Mouse (Mus musculus) G1E (cell line): ENCODE results near the gene Rom1. TPM values are rescaled to one million over a fixed set of nuclear protein-coding genes. Genes with fewer than 3 reads are reported as not detected.

Source experiments
- ATAC-seq: 2 replicates; pipeline ENCODE4 v1.8.0; 2016; ENCODE audit warnings: mild to moderate bottlenecking; ENCODE audit not compliant: insufficient number of reproducible peaks, poor library complexity, low FRiP score, severe bottlenecking; ENCODE audit errors: extremely low read depth
- DNase-seq: peaks from one replicate; pipeline ENCODE4 v3.0.0; 2012; ENCODE audit warnings: low spot score
- H3K27me3 ChIP-seq: 2 replicates; pipeline ENCODE4 v1.6.1; 2012; ENCODE audit warnings: mild to moderate bottlenecking, low read length, inconsistent platforms; ENCODE audit not compliant: insufficient read depth
- H3K36me3 ChIP-seq: replicated peaks from 2 replicates; pipeline ENCODE3; 2012; ENCODE audit warnings: mild to moderate bottlenecking, inconsistent platforms
- H3K4me1 ChIP-seq: 2 replicates; pipeline ENCODE4 v1.6.1; 2012; ENCODE audit warnings: low read depth, low read length, inconsistent platforms, mixed read lengths; ENCODE audit not compliant: insufficient read depth
- H3K4me3 ChIP-seq: 2 replicates; pipeline ENCODE4 v1.5.1; 2012; ENCODE audit warnings: low read depth, mild to moderate bottlenecking, inconsistent platforms, low read length, moderate library complexity, mixed read lengths
- H3K9me3 ChIP-seq: replicated peaks from 2 replicates; pipeline ENCODE4 v1.6.1; 2012; ENCODE audit warnings: inconsistent platforms
- CTCF ChIP-seq: IDR thresholded peaks from 2 replicates; pipeline ENCODE4 v1.5.1; 2012; ENCODE audit warnings: low read depth, low read length, inconsistent platforms, mixed read lengths
- GATA1 ChIP-seq: IDR thresholded peaks from 2 replicates; pipeline ENCODE4 v1.6.1; 2012; ENCODE audit warnings: borderline replicate concordance, low read length, inconsistent platforms, mixed read lengths
- GATA2 ChIP-seq: IDR thresholded peaks from 2 replicates; pipeline ENCODE4 v1.6.1; 2012; ENCODE audit warnings: low read depth, low read length, inconsistent platforms, borderline replicate concordance
- POLR2AphosphoS5 ChIP-seq: IDR thresholded peaks from 2 replicates; pipeline ENCODE4 v1.6.1; 2012; ENCODE audit warnings: low read depth, low read length, inconsistent platforms; ENCODE audit not compliant: insufficient replicate concordance
- TAL1 ChIP-seq: conservative IDR thresholded peaks from 2 replicates; pipeline ENCODE4 v1.6.1; 2012; ENCODE audit warnings: low read depth, low read length, inconsistent platforms, mixed read lengths
- polyA plus RNA-seq: library from polyadenylated mRNA; stranded (reverse); fragments of >175 nt; gene quantifications from 2 replicates; pipeline ENCODE4 v1.2.3, GENCODE M21; 2012
- total RNA-seq, 2 experiments: library from RNA; stranded (forward) in 1 of 2; stranded (reverse) in 1 of 2; fragments of 200-1000 nt in 1 of 2; fragments of >200 nt in 1 of 2; fragmentation: Nextera tagmentation in 1 of 2; gene quantifications; 2 replicates each; pipeline ENCODE4 v1.2.3; 2014 to 2017

Gene Rom1
- total and polyA plus RNA-seq, 3 experiments = 5.4 to 14.2 TPM; not detected in 1

DNA sequence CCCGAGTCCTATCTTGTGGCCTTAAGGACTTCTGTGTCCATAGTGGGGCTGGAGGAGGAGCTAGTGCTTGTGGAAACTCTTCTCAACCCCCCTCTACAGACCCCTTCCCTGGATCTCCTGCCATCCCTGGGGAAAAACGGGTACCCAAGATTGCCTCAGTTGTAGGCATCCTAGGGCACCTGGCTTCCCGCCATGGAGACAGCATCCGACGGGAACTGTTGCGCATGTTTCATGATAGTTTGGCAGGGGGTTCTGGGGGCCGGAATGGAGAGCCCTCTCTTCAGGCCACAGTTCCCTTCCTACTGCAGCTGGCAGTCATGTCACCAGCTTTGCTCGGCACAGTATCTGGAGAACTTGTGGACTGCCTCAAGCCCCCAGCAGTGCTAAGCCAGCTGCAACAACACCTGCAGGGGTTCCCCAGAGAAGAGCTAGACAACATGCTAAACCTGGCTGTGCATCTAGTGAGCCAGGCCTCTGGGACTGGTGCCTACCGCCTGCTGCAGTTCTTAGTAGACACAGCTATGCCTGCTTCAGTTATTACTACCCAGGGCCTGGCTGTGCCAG, 33.7 kb downstream of the Rom1 start:
- H3K36me3 ChIP-seq = peaks cover 60% of the 10 kb centered on the region

DNA sequence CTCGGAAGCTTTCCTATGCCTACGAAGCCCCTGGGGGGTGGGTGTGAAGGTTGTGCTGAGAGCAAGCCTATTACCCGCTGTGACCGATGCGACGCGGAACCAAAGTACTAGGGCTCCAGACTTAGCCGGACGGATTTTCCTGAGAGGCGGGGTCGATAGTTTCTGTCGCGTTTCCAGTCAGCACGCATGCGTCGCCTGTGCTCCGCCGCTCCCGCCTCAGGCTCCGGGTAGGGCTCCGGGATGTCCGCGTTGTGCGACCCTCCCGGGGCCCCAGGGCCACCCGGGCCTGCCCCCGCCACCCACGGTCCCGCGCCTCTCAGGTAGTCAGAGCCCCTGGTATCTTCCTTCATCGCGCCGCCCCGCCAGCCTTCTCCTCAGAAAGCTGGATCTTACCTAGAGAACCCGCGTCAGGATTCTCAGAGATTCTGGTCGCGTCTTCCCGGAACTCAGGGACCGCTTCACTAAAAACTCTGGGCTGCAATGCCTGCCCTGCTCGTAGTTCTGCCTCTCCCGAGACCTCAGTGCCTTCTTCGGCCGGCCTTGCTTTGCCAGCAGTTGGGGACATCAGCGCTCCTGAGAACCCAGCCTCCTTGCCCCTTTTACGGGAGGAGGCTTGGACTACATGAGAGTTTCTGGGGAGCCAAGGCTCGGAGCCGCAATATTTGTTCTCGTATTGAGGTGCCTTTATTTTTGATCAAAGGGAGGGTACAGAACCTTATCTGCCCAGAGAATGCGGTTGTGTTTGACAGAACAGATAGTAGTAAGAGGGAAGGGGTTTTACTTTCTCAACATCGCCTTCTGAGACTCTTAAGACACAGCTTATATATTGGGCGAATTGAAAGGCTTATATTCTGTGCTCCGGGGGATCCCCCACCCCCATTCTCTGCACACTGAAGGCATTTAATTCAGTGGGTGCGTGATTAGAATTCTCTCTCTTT, 36.1 kb downstream of the Rom1 start, which contains the start of gene Ints5:
Ints5 (plus strand) TSS at position 177 of the 938 bp plus-strand sequence.
- peak within 1 kb of the TSS; percentile 82 for H3K4me3 ChIP-seq
- H3K4me1 ChIP-seq = peaks cover 63% of the 10 kb centered on the region
- H3K27me3 ChIP-seq = no peaks in the 10 kb centered on the region
- DNase-seq (peak; percentile 76), ATAC-seq (0 out of 2 replicates have a peak, but pooled peaks have one; percentile 40)
- no peak for TF ChIP-seq POLR2AphosphoS5
- TF ChIP-seq GATA1 = no peak
- no peak for TF ChIP-seq TAL1
- TF ChIP-seq CTCF = no peak
- TF ChIP-seq GATA2 = no peak
- H3K9me3 ChIP-seq = peaks cover 5% of the 10 kb centered on the region
- peaks cover 54% of the 10 kb centered on the region for H3K36me3 ChIP-seq

More for the DNA sequence above, 33.7 kb downstream of the Rom1 start:
- H3K9me3 ChIP-seq = peaks cover 5% of the 10 kb centered on the region
- peaks cover 73% of the 10 kb centered on the region for H3K4me1 ChIP-seq
- DNase-seq = no peak
- ATAC-seq = no peak
- no peaks in the 10 kb centered on the region for H3K27me3 ChIP-seq
- H3K4me3 ChIP-seq = peak overlapping the region; percentile 95; the same call in 1 of the 2 replicates
- TF ChIP-seq GATA1 (no peak), GATA2 (no peak), CTCF (no peak), POLR2AphosphoS5 (no peak), TAL1 (no peak)

DNA sequence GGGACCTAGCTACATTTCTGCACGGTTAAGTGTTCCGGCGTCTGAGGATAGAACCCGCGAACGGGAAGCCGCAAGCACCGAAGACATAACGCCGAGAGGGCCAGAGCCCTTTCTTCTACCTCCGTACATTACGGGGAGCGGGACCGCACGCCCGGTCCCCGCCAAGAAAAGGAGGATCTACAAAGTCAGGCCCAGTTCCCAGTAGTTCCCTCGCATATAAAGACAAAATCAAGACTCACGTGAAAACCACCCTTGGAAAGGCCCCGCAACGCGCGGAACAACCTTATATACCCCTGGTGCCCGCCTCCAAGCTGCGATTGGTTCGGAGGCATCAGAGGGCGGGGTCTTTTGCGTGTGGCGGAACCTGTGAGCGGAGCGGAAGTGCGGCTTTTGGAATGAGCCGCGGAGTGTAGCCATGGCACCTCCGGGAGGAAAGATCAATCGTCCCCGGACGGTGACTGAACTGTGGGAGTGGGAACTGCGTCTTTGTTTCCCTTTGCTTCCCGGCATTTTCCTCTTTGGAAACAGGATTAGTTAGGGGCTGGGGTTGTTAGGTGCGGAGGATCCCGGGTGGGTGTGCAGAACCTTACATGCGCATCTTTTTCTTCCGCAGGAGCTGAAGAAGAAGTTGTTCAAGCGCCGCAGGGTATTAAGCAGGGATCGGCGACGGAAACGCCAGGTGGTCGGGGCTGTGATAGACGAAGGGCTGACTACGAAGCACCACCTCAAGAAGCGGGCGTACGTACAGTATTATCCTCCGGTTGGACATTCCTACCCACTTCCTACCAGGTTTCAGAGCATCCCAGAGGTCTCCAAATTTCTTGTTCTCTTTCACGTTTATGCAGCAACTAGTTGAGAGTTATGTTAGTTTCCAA, 40.4 kb downstream of the Rom1 start, which contains the start of the genes 1810009A15Rik and Gm49416:
1810009A15Rik (plus strand) TSS at position 343 of the 875 bp plus-strand sequence.
Gm49416 (plus strand) TSS at position 416 of the 875 bp plus-strand sequence.
- peaks cover 28% of the 10 kb centered on the region for H3K36me3 ChIP-seq

DNA sequence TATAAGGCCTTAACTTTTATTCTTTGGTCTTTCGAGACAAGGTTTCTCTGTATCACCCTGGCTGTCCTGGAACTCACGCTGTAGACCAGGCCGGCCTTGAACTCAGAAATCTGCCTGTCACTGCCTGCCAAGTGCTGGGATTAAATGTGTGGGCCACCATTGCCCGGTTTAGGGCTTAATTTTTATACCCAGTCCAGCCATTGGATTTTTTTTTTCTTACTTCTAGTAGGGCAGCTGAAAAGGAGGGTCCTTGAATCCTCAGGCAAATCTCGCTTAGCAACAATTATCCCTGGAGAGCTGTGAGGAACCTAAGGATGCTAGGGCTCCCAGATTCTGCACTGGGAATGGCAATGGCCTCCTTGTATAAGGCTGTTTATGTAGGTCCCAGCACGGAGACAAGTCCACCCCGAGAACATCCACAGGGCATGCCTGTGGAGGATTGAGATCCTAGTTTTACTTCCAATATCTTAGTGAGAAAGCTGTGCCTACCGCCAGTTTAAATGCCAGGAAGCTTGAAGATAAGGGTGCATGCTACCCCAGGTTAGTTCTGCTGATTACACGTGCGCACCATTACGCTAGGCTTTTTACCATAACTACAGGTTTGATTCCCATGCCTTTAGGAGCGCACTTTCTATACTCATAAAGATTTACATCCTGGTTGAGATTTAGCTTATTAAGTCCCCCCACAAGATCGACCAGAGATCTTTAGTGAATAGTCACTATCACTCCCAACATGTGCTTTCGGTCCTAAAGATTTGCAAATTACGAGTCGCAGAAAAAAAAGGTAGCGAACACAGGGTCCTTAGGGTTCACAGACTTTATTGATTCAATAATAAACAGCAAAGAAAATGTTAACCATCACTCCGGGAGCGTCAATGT, 41.3 kb downstream of the Rom1 start:
- DNase-seq = no peak
- H3K9me3 ChIP-seq = no peaks in the 10 kb centered on the region
- H3K4me3 ChIP-seq = peak overlapping the region; percentile 78
- TF ChIP-seq GATA2 (no peak), POLR2AphosphoS5 (0 out of 2 replicates have a peak, but pooled peaks have one; percentile 32)
- H3K27me3 ChIP-seq = no peaks in the 10 kb centered on the region
- ATAC-seq = no peak
- peaks cover 28% of the 10 kb centered on the region for H3K36me3 ChIP-seq
- H3K4me1 ChIP-seq = peaks cover 41% of the 10 kb centered on the region

More for the DNA sequence above, 40.4 kb downstream of the Rom1 start, which contains the start of the genes 1810009A15Rik and Gm49416:
- ATAC-seq (peak; percentile 84), DNase-seq (peak; percentile 82)
- peak within 1 kb of the TSS; percentile 78 for H3K4me3 ChIP-seq
- TF ChIP-seq CTCF = no peak
- TF ChIP-seq TAL1 = no peak
- TF ChIP-seq GATA1 = no peak
- 0 out of 2 replicates have a peak, but pooled peaks have one; percentile 64 for TF ChIP-seq POLR2AphosphoS5
- no peak for TF ChIP-seq GATA2
- peaks cover 42% of the 10 kb centered on the region for H3K4me1 ChIP-seq
- no peaks in the 10 kb centered on the region for H3K9me3 ChIP-seq
- no peaks in the 10 kb centered on the region for H3K27me3 ChIP-seq

DNA sequence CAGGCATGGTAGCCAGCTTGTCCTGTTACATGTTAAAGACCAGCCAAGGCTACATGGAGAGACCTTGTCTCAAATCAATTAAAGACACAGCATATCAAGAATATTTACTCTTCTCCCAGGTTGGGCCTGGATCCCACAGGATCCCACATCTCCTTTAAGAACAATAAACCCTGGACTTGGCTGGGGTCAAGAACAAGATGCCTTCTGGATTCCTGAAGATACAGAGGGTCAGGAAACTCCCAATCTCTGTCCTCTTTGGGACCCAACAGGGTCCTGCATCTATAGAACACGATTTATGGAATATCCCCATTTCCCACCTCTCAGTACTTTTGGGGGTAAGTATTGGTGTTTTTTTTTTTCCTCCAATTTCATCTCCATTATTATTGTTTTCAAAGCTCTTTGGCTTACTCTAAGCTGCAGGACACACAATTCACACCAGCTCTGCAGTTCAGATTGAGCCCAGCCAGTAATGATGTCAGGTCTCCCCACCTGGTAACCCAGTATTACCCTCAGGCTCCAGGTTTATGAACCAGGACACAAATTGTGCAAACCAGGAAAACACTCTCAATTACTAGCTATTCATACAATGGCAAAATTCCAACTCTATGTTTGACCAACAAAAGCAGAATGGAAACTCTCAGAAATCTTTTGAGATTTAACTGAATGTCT, 42.1 kb downstream of the Rom1 start:
- Histone ChIP-seq H3K4me1 (peaks cover 39% of the 10 kb centered on the region), H3K27me3 (no peaks in the 10 kb centered on the region), H3K9me3 (no peaks in the 10 kb centered on the region), H3K4me3 (peak overlapping the region; percentile 78; the same call in 1 of the 2 replicates), H3K36me3 (peaks cover 27% of the 10 kb centered on the region)
- ATAC-seq (no peak), DNase-seq (no peak)
- TF ChIP-seq TAL1 (no peak), POLR2AphosphoS5 (peak; percentile 30; the same call in 1 of the 2 replicates)
